Mouse (Mus musculus) midbrain, postnatal 0 days (tissue): Measurements from ENCODE around the gene Lyrm7. TPM values are rescaled to one million over a fixed set of nuclear protein-coding genes. Genes with fewer than 3 reads are reported as not detected.
A peak's percentile ranks its signal among the peaks of the same experiment; 100 is the strongest.

Source experiments
- ATAC-seq: fragments of 200-750 bp; cut with Nextera tagmentation; 2 replicates; pipeline ENCODE4 v1.8.0; 2017; ENCODE audit warnings: moderate number of reproducible peaks, mild to moderate bottlenecking, moderate TSS enrichment, moderate library complexity; ENCODE audit not compliant: low FRiP score
- DNase-seq: peaks from one replicate; pipeline ENCODE4 v3.0.0-alpha.2; 2015; ENCODE audit warnings: low spot score
- H3K27ac ChIP-seq: fragments of 300-500 bp; sonication (generic); 2 replicates; pipeline ENCODE4 v1.5.1; 2014; ENCODE audit warnings: low read depth, mild to moderate bottlenecking, low read length, mixed read lengths
- H3K27me3 ChIP-seq: fragments of 300-500 bp; sonication (generic); 2 replicates; pipeline ENCODE4 v1.6.1; 2014; ENCODE audit warnings: low read length, control low read depth, mixed read lengths; ENCODE audit not compliant: insufficient read depth
- H3K36me3 ChIP-seq: fragments of 300-500 bp; sonication (generic); 2 replicates; pipeline ENCODE4 v1.6.1; 2014; ENCODE audit warnings: low read length, control low read depth, mixed read lengths; ENCODE audit not compliant: insufficient read depth
- H3K4me1 ChIP-seq: fragments of 300-500 bp; sonication (generic); 2 replicates; pipeline ENCODE4 v1.6.1; 2014; ENCODE audit warnings: mild to moderate bottlenecking, control low read depth, antibody characterized with exemption, low read length, mixed read lengths; ENCODE audit not compliant: insufficient read depth
- H3K4me2 ChIP-seq: fragments of 300-500 bp; sonication (generic); 2 replicates; pipeline ENCODE4 v1.6.1; 2014; ENCODE audit warnings: low read depth, mild to moderate bottlenecking, low read length, mixed read lengths; ENCODE audit not compliant: poor library complexity, severe bottlenecking
- H3K4me3 ChIP-seq: fragments of 300-500 bp; sonication (generic); 2 replicates; pipeline ENCODE4 v1.5.1; 2014; ENCODE audit warnings: low read depth, mild to moderate bottlenecking, low read length, moderate library complexity
- H3K9ac ChIP-seq: fragments of 300-500 bp; sonication (generic); replicated peaks from 2 replicates; pipeline ENCODE4 v1.6.1; 2014; ENCODE audit warnings: mild to moderate bottlenecking, low read length, moderate library complexity, mixed read lengths; ENCODE audit not compliant: poor library complexity, severe bottlenecking
- H3K9me3 ChIP-seq: fragments of 300-500 bp; sonication (generic); 2 replicates; pipeline ENCODE4 v1.6.1; 2016; ENCODE audit warnings: low read length, control low read depth
- CTCF ChIP-seq: IDR thresholded peaks from 2 replicates; pipeline ENCODE4 v1.5.1; 2016; ENCODE audit warnings: antibody characterized with exemption, mild to moderate bottlenecking
- WGBS: fragments of 180-500 bp; shearing (Covaris S2); extraction: QIAGEN DNeasy Blood & Tissue Kit; methylation state at CpG from one replicate; pipeline ENCODE4 v1.1.7; 2014; 5-methylcytosine and 5-hydroxymethylcytosine counted together
- polyA plus RNA-seq: library from polyadenylated mRNA; unstranded; fragments of >200 nt; fragmentation: Nextera tagmentation; extraction: Ambion mirVana; gene quantifications from 2 replicates; pipeline ENCODE4 v1.2.1, GENCODE M21; 2015
- total RNA-seq: library from RNA; depleted of rRNA; stranded (reverse); fragments of >200 nt; gene quantifications from 2 replicates; pipeline ENCODE4 v1.2.3, GENCODE M21; 2014

Gene Lyrm7
- total and polyA plus RNA-seq, 2 experiments from 2014 or later = 3.2 to 8.8 TPM

DNA sequence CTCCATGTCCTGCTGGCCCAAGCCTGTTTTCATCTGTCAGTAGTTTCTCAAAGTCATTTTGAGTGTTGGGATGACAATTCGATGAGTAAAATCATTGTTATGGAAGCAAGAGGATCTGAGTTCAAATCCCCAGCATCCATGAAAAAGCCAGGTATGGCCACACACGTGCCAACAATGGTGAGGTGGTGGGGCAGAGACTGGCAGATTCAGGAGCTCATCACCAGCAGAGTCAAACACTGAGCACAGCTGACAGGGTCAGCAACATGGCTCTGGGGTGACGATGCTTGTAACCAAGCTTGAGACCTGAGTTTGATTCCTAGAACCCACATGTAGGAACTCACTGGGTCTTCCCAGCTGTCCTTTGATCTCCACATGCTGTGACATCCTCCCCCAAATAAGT, 44.4 kb upstream of the Lyrm7 start:
- Histone ChIP-seq H3K9ac (no peak overlapping the region), H3K4me1 (peaks cover 2% of the 10 kb centered on the region; the same call in 1 of the 2 replicates), H3K9me3 (no peaks in the 10 kb centered on the region), H3K4me2 (no peak overlapping the region), H3K4me3 (no peak overlapping the region), H3K27me3 (no peaks in the 10 kb centered on the region), H3K36me3 (no peaks in the 10 kb centered on the region), H3K27ac (no peak overlapping the region)
- DNase-seq (no peak), ATAC-seq (no peak)
- TF ChIP-seq CTCF = no peak
- WGBS = 87% methylated on average over 3 of the region's 3 CpGs

DNA sequence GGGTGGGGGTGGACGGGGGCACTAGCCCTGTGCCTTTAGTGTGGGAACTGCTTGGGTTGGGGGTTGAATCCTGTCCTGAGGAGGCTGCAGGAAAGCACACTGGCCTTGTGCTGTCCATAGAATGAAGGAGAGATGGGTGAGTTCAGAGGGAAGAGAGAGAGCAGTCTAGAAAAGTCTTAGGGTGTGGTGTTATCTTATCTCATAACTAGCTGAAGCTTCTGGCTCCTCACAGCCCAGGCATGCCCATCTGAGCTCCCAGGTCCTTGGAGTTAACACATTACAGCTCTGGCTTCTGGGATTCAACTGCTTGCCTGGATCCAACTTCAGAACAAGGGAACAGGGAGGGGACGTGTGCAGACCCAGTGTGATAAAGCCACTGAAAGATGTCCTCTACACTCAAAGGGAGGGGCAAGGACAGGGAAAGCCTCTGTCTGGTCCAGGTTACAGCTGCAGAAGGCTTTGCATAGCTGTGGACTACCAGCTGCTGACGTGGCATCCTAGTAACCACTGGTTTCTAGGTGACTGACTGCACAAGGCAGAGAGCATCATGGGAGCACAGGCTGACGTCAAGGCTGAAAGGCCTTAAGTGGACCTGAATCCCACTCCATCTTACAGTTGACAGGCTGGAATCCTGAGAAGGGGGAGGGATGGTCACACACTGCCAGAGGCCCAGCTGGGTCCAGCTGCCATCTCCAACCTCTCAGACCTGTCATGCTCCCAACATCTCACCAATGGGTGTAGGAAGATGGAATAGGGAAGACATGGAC, 43.4 kb upstream of the Lyrm7 start:
- no peak overlapping the region for H3K4me2 ChIP-seq
- H3K27ac ChIP-seq = no peak overlapping the region
- WGBS = 56% methylated on average over 4 of the region's 4 CpGs
- no peak overlapping the region for H3K9ac ChIP-seq
- no peak overlapping the region for H3K4me3 ChIP-seq
- H3K4me1 ChIP-seq = peaks cover 2% of the 10 kb centered on the region; the same call in 1 of the 2 replicates
- no peaks in the 10 kb centered on the region for H3K36me3 ChIP-seq
- no peaks in the 10 kb centered on the region for H3K9me3 ChIP-seq
- no peaks in the 10 kb centered on the region for H3K27me3 ChIP-seq
- ATAC-seq (peak; percentile 52; the same call in 1 of the 2 replicates), DNase-seq (peak; percentile 71)
- no peak for TF ChIP-seq CTCF

DNA sequence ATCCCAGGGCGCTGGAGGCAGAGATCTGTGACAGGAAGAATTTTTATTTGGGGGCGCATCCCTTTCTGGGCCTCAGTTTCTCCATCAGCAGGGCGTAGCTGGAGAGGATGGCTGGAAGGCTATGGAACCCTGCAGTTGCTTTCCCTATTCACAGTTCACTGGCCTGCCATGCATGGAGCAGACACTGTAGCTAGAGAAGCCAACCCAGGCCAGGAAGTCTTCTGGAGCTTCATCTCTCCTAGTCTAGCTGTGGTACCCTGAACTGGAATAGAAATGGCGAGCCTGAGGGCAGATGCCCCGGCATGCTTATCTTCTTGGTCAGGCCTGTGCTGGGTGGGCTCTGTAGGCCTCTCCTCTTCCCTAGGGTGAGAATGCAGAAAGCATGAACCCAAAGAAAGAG, 42.6 kb upstream of the Lyrm7 start:
- Histone ChIP-seq H3K4me1 (peaks cover 2% of the 10 kb centered on the region; the same call in 1 of the 2 replicates), H3K4me3 (peak overlapping the region; percentile 48), H3K36me3 (no peaks in the 10 kb centered on the region), H3K9ac (no peak overlapping the region), H3K27me3 (no peaks in the 10 kb centered on the region), H3K9me3 (no peaks in the 10 kb centered on the region), H3K4me2 (peak overlapping the region; percentile 95), H3K27ac (no peak overlapping the region)
- ATAC-seq (no peak), DNase-seq (no peak)
- TF ChIP-seq CTCF = no peak
- WGBS = 71% methylated on average over 5 of the region's 5 CpGs

GRCm38 (mm10) chr11:54902333-54903323, 41.9 kb upstream of the Lyrm7 start, which contains the start of gene Gpx3:
Gpx3 (plus strand) TSS chr11:54902453.
- Histone ChIP-seq H3K9me3 (no peaks in the 10 kb centered on the region), H3K4me2 (peak within 1 kb of the TSS; percentile 95), H3K4me1 (peaks cover 2% of the 10 kb centered on the region; the same call in 1 of the 2 replicates), H3K36me3 (no peaks in the 10 kb centered on the region), H3K9ac (peak within 1 kb of the TSS; percentile 44), H3K4me3 (peak within 1 kb of the TSS; percentile 48), H3K27me3 (no peaks in the 10 kb centered on the region), H3K27ac (no peak within 1 kb of the TSS)
- TF ChIP-seq CTCF = no peak
- DNase-seq = peak; percentile 75
- peak; percentile 89 for ATAC-seq
- WGBS = 11% methylated on average over 44 of the region's 45 CpGs

DNA sequence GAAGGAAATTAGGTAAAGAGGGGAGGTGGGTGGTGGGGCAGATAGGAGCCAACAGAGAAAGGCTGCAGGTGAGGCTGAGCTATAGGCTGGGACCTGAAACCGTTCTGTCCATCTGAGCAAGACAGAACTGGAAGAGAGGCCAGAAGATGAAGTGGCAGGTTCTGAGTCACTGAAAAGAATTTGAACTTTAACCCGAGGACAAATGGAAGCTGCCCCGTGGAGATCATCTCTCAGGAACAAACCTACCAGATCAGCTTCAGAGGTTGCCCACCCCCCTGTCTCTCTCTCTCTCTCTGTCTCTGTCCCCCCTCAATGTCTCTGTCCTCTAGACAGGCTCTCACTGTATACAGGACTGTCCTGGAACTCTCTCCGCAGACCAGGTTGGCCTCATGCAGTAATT, 38.9 kb upstream of the Lyrm7 start:
- Histone ChIP-seq H3K9me3 (no peaks in the 10 kb centered on the region), H3K27me3 (no peaks in the 10 kb centered on the region), H3K4me3 (no peak overlapping the region), H3K9ac (no peak overlapping the region), H3K4me2 (no peak overlapping the region), H3K36me3 (no peaks in the 10 kb centered on the region), H3K27ac (no peak overlapping the region), H3K4me1 (peaks cover 2% of the 10 kb centered on the region; the same call in 1 of the 2 replicates)
- DNase-seq (no peak), ATAC-seq (no peak)
- 78% methylated on average over 4 of the region's 4 CpGs for WGBS
- no peak for TF ChIP-seq CTCF
